Mouse (Mus musculus) spleen, adult 2 months (tissue): ENCODE results near the gene Dhx37. TPM values are rescaled to one million over a fixed set of nuclear protein-coding genes. Genes with fewer than 3 reads are reported as not detected.

ENCODE experiments used
- DNase-seq, 2 experiments: peaks; one replicate each; pipeline versions ENCODE4 v3.0.0 to v3.0.0-alpha.2; 2012 to 2021; ENCODE audit warnings: low spot score in 2 of 2, low read depth in 1 of 2
- H3K27ac ChIP-seq: fragments of 200-500 bp; 2 replicates; pipeline ENCODE4 v1.5.1; 2012; ENCODE audit warnings: low read length, inconsistent platforms; ENCODE audit not compliant: insufficient read depth
- H3K27me3 ChIP-seq: fragments of 200-500 bp; 2 replicates; pipeline ENCODE4 v1.6.1; 2012; ENCODE audit warnings: mild to moderate bottlenecking, moderate library complexity, low read length, inconsistent platforms; ENCODE audit not compliant: control insufficient read depth, insufficient read depth
- H3K36me3 ChIP-seq: fragments of 200-500 bp; 2 replicates; pipeline ENCODE4 v1.6.1; 2012; ENCODE audit warnings: mild to moderate bottlenecking, low read length, inconsistent platforms; ENCODE audit not compliant: control insufficient read depth, insufficient read depth
- H3K4me1 ChIP-seq: fragments of 200-500 bp; 2 replicates; pipeline ENCODE4 v1.6.1; 2011; ENCODE audit warnings: inconsistent platforms; ENCODE audit not compliant: control insufficient read depth, insufficient read depth, insufficient read length
- H3K4me3 ChIP-seq: fragments of 200-500 bp; 2 replicates; pipeline ENCODE4 v1.5.1; 2011; ENCODE audit warnings: mild to moderate bottlenecking, inconsistent platforms; ENCODE audit not compliant: insufficient read depth, insufficient read length; ENCODE audit errors: extremely low read depth
- CTCF ChIP-seq: fragments of 200-500 bp; IDR thresholded peaks from 2 replicates; pipeline ENCODE4 v1.5.1; 2011; ENCODE audit warnings: mild to moderate bottlenecking, inconsistent platforms; ENCODE audit not compliant: insufficient read depth, insufficient read length, insufficient replicate concordance; ENCODE audit errors: extremely low read depth
- POLR2A ChIP-seq: fragments of 200-500 bp; IDR thresholded peaks from 2 replicates; pipeline ENCODE4 v1.6.1; 2011; ENCODE audit warnings: low read depth, low read length, inconsistent platforms
- WGBS: fragments of 180-500 bp; shearing (Covaris S2); methylation state at CpG from one replicate; pipeline ENCODE4 v1.1.7; 2018; 5-methylcytosine and 5-hydroxymethylcytosine counted together
- polyA plus RNA-seq: library from polyadenylated mRNA; depleted of rRNA; stranded (reverse); fragments of >200 nt; gene quantifications from 2 replicates; pipeline ENCODE4 v1.2.3, GENCODE M21; 2012

The Dhx37 gene
- polyA plus RNA-seq, 1 experiment = 17.0 TPM

- H3K4me3 ChIP-seq = no peak overlapping the region
- no peak for DNase-seq
- no peak overlapping the region for H3K27ac ChIP-seq
- no peaks in the 10 kb centered on the region for H3K36me3 ChIP-seq
- no peaks in the 10 kb centered on the region for H3K27me3 ChIP-seq
- no peak for TF ChIP-seq CTCF
- TF ChIP-seq POLR2A = no peak
- H3K4me1 ChIP-seq = peaks cover 9% of the 10 kb centered on the region
- 58% methylated on average over 5 of the region's 5 CpGs for WGBS
These were observed 55.0 kb downstream of the Dhx37 start for GRCm38 (mm10) chr5:125378919-125379318.

GRCm38 (mm10) chr5:125377214-125377613 is 56.7 kb downstream of the Dhx37 start:
- Histone ChIP-seq H3K27ac (0 out of 2 replicates have a peak overlapping the region, but pooled peaks have one; percentile 2), H3K27me3 (no peaks in the 10 kb centered on the region), H3K36me3 (no peaks in the 10 kb centered on the region), H3K4me3 (no peak overlapping the region), H3K4me1 (peaks cover 8% of the 10 kb centered on the region; the same call in 1 of the 2 replicates)
- WGBS = 34% methylated on average over 7 of the region's 7 CpGs
- TF ChIP-seq POLR2A (no peak), CTCF (no peak)
- DNase-seq = peak in 1 of 2 experiments; percentile 30

GRCm38 (mm10) chr5:125375871-125376270 is 58.0 kb downstream of the Dhx37 start:
- Histone ChIP-seq H3K27ac (no peak overlapping the region), H3K27me3 (no peaks in the 10 kb centered on the region), H3K4me1 (peaks cover 8% of the 10 kb centered on the region; the same call in 1 of the 2 replicates), H3K4me3 (no peak overlapping the region), H3K36me3 (no peaks in the 10 kb centered on the region)
- TF ChIP-seq CTCF = no peak
- TF ChIP-seq POLR2A = no peak
- WGBS = 12% methylated on average over 2 of the region's 2 CpGs
- DNase-seq = no peak

GRCm38 (mm10) chr5:125372027-125372426 is 61.9 kb downstream of the Dhx37 start:
- Histone ChIP-seq H3K4me1 (peaks cover 4% of the 10 kb centered on the region; the same call in 1 of the 2 replicates), H3K27ac (no peak overlapping the region), H3K4me3 (no peak overlapping the region), H3K27me3 (no peaks in the 10 kb centered on the region), H3K36me3 (no peaks in the 10 kb centered on the region)
- DNase-seq = no peak
- no peak for TF ChIP-seq POLR2A
- TF ChIP-seq CTCF = no peak
- 88% methylated on average over 4 of the region's 4 CpGs for WGBS

GRCm38 (mm10) chr5:125370950-125371693 is 62.8 kb downstream of the Dhx37 start:
- TF ChIP-seq POLR2A (no peak), CTCF (no peak)
- no peak overlapping the region for H3K4me3 ChIP-seq
- WGBS = 87% methylated on average over 7 of the region's 7 CpGs
- no peak for DNase-seq
- no peaks in the 10 kb centered on the region for H3K36me3 ChIP-seq
- no peak overlapping the region for H3K27ac ChIP-seq
- H3K27me3 ChIP-seq = no peaks in the 10 kb centered on the region
- H3K4me1 ChIP-seq = no peaks in the 10 kb centered on the region

- 0% methylated on average over 4 of the region's 4 CpGs for WGBS
- no peaks in the 10 kb centered on the region for H3K27me3 ChIP-seq
- H3K27ac ChIP-seq = no peak overlapping the region
- H3K36me3 ChIP-seq = no peaks in the 10 kb centered on the region
- TF ChIP-seq CTCF = peak; percentile 47; the same call in 1 of the 2 replicates
- no peak for TF ChIP-seq POLR2A
- DNase-seq = peak; percentile 63 to 69
- H3K4me1 ChIP-seq = no peaks in the 10 kb centered on the region
- no peak overlapping the region for H3K4me3 ChIP-seq
These were observed 65.4 kb downstream of the Dhx37 start for GRCm38 (mm10) chr5:125368568-125368967.

GRCm38 (mm10) chr5:125368156-125368555 is 65.8 kb downstream of the Dhx37 start:
- no peaks in the 10 kb centered on the region for H3K27me3 ChIP-seq
- no peak for DNase-seq
- TF ChIP-seq CTCF = no peak
- no peak for TF ChIP-seq POLR2A
- no peak overlapping the region for H3K4me3 ChIP-seq
- WGBS = 68% methylated on average over 5 of the region's 5 CpGs
- H3K36me3 ChIP-seq = no peaks in the 10 kb centered on the region
- H3K4me1 ChIP-seq = no peaks in the 10 kb centered on the region
- no peak overlapping the region for H3K27ac ChIP-seq
